Mouse (Mus musculus) adrenal gland, postnatal 10 days (tissue): ENCODE measurements at regions not wholly inside any gene's neighbourhood (a gene's known extent, or its start where the extent isn't known, plus 50 kb on each side); places are given as distances from the start of the nearest gene placed in this dataset.
A peak's percentile ranks its signal among the peaks of the same experiment; 100 is the strongest.
"Not testable (repeated sequence)": the region's sequence is repeated elsewhere in the genome, so short reads cannot be mapped to it uniquely, and the experiment has no call there.

Experiments
- DNase-seq: peaks from one replicate; pipeline ENCODE4 v3.0.0; 2021; ENCODE audit warnings: mixed read lengths

- DNase-seq, result peak; percentile 51
Measured at GRCm38 (mm10) chr13:58663316-58663715, 52.6 kb upstream of the Slc28a3 start.

GRCm38 (mm10) chr13:58668664-58669063 lies 58.0 kb upstream of the Slc28a3 start:
- peak; percentile 3 for DNase-seq

- DNase-seq, result no peak
Measured at GRCm38 (mm10) chr13:58670206-58670605, 59.5 kb upstream of the Slc28a3 start.

GRCm38 (mm10) chr13:58675611-58676010 lies 64.9 kb upstream of the Slc28a3 start:
- not testable (repeated sequence) for DNase-seq

- no peak for DNase-seq
Measured at GRCm38 (mm10) chr13:58677521-58677920, 66.8 kb upstream of the Slc28a3 start.

- DNase-seq, result no peak
Measured at GRCm38 (mm10) chr13:58679663-58680062, 69.0 kb upstream of the Slc28a3 start.

GRCm38 (mm10) chr13:58686822-58687221 lies 76.1 kb upstream of the Slc28a3 start:
- no peak for DNase-seq

GRCm38 (mm10) chr13:58687609-58688008 lies 76.9 kb upstream of the Slc28a3 start:
- no peak for DNase-seq

GRCm38 (mm10) chr13:58688249-58688648 lies 77.6 kb upstream of the Slc28a3 start:
- DNase-seq, result no peak

- no peak for DNase-seq
Measured at GRCm38 (mm10) chr13:58694703-58695102, 84.0 kb upstream of the Slc28a3 start.

- DNase-seq, result no peak
Measured at GRCm38 (mm10) chr13:58695964-58696363, 85.3 kb upstream of the Slc28a3 start.

GRCm38 (mm10) chr13:58700021-58700420 lies 89.3 kb upstream of the Slc28a3 start:
- no peak for DNase-seq

GRCm38 (mm10) chr13:58704141-58704540 lies 93.5 kb upstream of the Slc28a3 start:
- no peak for DNase-seq

- DNase-seq, result no peak
Measured at GRCm38 (mm10) chr13:58716584-58716983, 89.8 kb upstream of the Ntrk2 start.

- DNase-seq, result no peak
Measured at GRCm38 (mm10) chr13:58730500-58731105, 75.8 kb upstream of the Ntrk2 start.

GRCm38 (mm10) chr13:58732776-58733175 lies 73.6 kb upstream of the Ntrk2 start:
- no peak for DNase-seq

- DNase-seq, result no peak
Measured at GRCm38 (mm10) chr13:58733615-58734014, 72.8 kb upstream of the Ntrk2 start.

- DNase-seq, result no peak
Measured at GRCm38 (mm10) chr13:58735577-58735976, 70.8 kb upstream of the Ntrk2 start.

- no peak for DNase-seq
Measured at GRCm38 (mm10) chr13:58740731-58741130, 65.6 kb upstream of the Ntrk2 start.

GRCm38 (mm10) chr13:58746056-58746455 lies 60.3 kb upstream of the Ntrk2 start:
- DNase-seq, result no peak

GRCm38 (mm10) chr13:58747685-58748084 lies 58.7 kb upstream of the Ntrk2 start:
- DNase-seq, result no peak

GRCm38 (mm10) chr13:58756125-58756524 lies 50.2 kb upstream of the Ntrk2 start:
- DNase-seq, result no peak
